Mouse (Mus musculus) testis, postnatal 14 days (tissue): ENCODE measurements around the gene Kcnmb2.
A peak's percentile ranks its signal among the peaks of the same experiment; 100 is the strongest.

Experiments
- DNase-seq: peaks from one replicate; pipeline ENCODE4 v3.0.0; 2021; ENCODE audit warnings: low spot score

Kcnmb2 gene

DNA sequence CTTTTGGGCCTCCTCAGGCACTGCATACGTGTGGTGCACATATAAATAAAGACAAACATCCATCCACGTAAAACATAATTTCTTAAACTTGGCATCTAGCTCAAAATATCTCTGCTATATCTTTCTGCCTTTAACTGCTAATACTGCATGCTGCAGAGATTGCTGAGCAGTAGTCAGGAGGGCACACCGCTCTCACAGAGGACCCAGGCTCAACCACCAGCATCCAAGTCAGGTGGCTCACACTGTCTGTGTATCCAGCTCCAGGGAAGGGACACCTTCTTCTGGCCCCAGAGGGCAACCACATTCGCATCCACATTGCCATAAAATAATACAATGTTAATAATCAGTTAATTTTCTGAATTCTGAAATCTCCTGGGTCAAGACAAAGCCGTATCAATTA is 241.9 kb downstream of the Kcnmb2 start:
- DNase-seq, result no peak

DNA sequence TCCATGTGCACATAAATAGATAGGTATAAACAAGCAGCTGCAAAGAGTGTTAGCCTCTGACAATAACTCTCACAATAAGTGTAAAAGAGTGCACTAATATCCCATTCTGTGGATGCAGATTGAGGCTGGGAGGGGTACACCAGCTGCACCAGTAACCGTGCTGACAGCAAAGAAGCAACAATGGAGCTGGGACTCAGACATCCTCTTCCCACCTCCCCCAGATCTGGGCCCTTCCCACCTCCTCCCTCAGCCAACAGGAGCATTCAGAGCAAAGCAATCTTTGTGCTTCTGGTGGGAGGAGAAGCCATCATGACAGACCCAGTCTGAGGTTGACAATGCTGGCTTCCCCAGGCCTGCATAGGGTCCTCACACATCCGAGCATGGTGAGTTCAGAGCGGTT is 242.3 kb downstream of the Kcnmb2 start:
- no peak for DNase-seq

GRCm38 (mm10) chr3:32147739-32148138 is 245.4 kb downstream of the Kcnmb2 start:
- no peak for DNase-seq

- no peak for DNase-seq
Measured at GRCm38 (mm10) chr3:32149851-32150570, 247.7 kb downstream of the Kcnmb2 start.

GRCm38 (mm10) chr3:32180519-32180918 is 278.2 kb downstream of the Kcnmb2 start:
- DNase-seq, result no peak

GRCm38 (mm10) chr3:32185855-32186522 is 283.7 kb downstream of the Kcnmb2 start:
- no peak for DNase-seq

DNA sequence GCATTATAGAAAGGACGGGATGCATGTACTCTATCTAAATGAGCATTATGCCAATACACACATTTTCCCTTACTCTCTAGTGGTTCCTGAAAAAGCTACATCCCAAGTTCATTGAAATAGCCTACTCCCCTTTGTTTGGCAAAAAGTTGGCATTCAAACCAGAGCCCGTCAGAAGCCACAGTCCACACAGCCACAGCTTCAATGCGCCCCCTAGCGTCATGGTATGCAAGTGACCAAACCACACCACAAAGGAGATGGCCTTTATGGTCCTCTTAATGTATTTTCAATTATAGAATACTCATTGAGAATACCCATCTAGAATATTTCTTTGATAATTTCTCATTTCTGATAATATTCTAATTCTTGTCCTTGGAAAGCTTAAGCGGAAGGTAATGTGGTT is 286.2 kb downstream of the Kcnmb2 start:
- peak; percentile 9 for DNase-seq

GRCm38 (mm10) chr3:32188955-32189354 is 286.6 kb downstream of the Kcnmb2 start:
- DNase-seq, result no peak

DNA sequence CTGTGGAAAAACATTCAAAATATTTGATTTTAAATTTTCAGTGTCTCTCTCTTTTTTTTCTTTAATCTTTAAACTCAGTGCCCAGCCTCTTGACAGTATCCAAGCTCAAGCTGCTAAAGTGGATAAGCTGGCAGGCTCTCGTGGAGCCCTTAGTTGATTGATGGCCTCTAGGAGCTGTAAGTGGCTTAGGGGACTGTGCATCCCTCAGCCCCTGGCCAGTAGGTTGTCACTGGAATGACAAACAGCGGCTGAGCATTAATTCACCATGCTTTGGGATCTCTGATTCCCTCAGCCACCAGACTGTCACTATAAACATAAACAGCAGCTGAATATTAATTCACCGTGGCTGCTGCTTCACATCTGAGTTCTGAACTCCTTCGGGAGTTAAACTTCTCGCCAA is 287.6 kb downstream of the Kcnmb2 start:
- no peak for DNase-seq

DNA sequence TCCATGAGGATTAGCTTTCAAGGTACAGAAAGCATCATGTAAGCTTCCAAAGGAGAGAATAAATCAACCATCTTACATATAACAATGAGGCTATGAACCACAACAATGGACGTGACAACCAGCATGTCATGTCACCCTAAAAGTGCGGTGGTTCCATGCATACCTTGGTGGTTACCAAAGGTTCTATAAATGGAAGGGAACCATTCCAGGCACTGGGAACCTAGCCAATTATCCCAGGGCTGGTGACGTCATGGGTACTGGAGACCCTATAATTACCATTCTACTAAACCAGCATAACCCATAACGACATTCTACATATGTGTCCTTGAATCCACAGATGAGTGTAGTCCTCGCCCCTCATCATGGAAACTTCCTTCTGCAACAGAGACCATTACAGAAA is 291.7 kb downstream of the Kcnmb2 start:
- DNase-seq, result no peak

GRCm38 (mm10) chr3:32226755-32227154 is 324.4 kb downstream of the Kcnmb2 start:
- no peak for DNase-seq

DNA sequence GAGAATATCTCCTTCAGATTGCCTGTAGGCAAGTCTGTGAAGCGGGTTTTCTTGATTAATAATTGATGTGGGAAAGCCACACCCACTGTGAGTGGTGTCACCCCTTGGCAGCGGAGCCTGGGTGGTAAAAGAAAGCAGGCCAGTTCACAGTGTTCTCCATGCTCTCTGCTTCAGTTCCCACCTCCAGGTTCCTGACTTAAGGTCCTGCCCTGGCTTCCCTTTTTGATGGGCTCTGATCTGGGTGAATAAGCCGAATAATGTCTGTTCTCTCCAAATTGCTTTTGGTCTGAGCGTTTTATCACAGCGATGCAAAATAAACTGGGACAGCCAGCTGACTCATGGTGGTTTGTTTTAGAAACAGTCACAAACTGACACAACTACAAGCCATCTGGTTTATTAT is 334.5 kb downstream of the Kcnmb2 start:
- DNase-seq, result no peak
